Mouse (Mus musculus) midbrain, embryonic 10.5 days (tissue): ENCODE measurements around the gene Olfr498. TPM values are rescaled to one million over a fixed set of nuclear protein-coding genes. Genes with fewer than 3 reads are reported as not detected.

Experiments used
- DNase-seq: peaks from one replicate; pipeline ENCODE4 v3.0.0-alpha.2; 2017; ENCODE audit warnings: low spot score
- H3K27ac ChIP-seq: fragments of 300-500 bp; sonication (generic); replicated peaks from 2 replicates; pipeline ENCODE4 v1.5.1; 2016; ENCODE audit warnings: mild to moderate bottlenecking
- H3K27me3 ChIP-seq: fragments of 300-500 bp; sonication (generic); 2 replicates; pipeline ENCODE4 v1.6.1; 2016; ENCODE audit warnings: low read depth, mild to moderate bottlenecking; ENCODE audit not compliant: poor library complexity, severe bottlenecking
- H3K36me3 ChIP-seq: fragments of 300-500 bp; sonication (generic); 2 replicates; pipeline ENCODE4 v1.6.1; 2016; ENCODE audit warnings: mild to moderate bottlenecking, moderate library complexity
- H3K4me1 ChIP-seq: fragments of 300-500 bp; sonication (generic); 2 replicates; pipeline ENCODE4 v1.6.1; 2016
- H3K4me3 ChIP-seq: fragments of 300-500 bp; sonication (generic); 2 replicates; pipeline ENCODE4 v1.5.1; 2016; ENCODE audit warnings: mild to moderate bottlenecking, moderate library complexity
- H3K9me3 ChIP-seq: fragments of 300-500 bp; sonication (generic); replicated peaks from 2 replicates; pipeline ENCODE4 v1.6.1; 2016; ENCODE audit warnings: mild to moderate bottlenecking
- WGBS: fragments of 180-500 bp; shearing (Covaris S2); methylation state at CpG from one replicate; pipeline ENCODE4 v1.1.7; 2016; 5-methylcytosine and 5-hydroxymethylcytosine counted together
- polyA plus RNA-seq: library from polyadenylated mRNA; unstranded; fragments of >200 nt; fragmentation: Nextera tagmentation; extraction: Ambion mirVana; gene quantifications from 2 replicates; pipeline ENCODE4 v1.2.1, GENCODE M21; 2016

Gene Olfr498
- polyA plus RNA-seq = not detected in 2 replicates

GRCm38 (mm10) chr7:108465026-108465425 lies at the start of gene Olfr498:
TSS of gene Olfr498 (plus strand) at chr7:108465326.
- H3K27me3 ChIP-seq = no peaks in the 10 kb centered on the region
- 94% methylated on average over 1 of the region's 1 CpGs for WGBS
- H3K27ac ChIP-seq = no peak within 1 kb of the TSS
- no peak within 1 kb of the TSS for H3K4me3 ChIP-seq
- no peaks in the 10 kb centered on the region for H3K36me3 ChIP-seq
- H3K4me1 ChIP-seq = no peaks in the 10 kb centered on the region
- no peaks in the 10 kb centered on the region for H3K9me3 ChIP-seq
- DNase-seq = no peak

- 82% methylated on average over 2 of the region's 2 CpGs for WGBS
- no peak within 1 kb of the TSS for H3K4me3 ChIP-seq
- H3K9me3 ChIP-seq = no peaks in the 10 kb centered on the region
- no peak for DNase-seq
- H3K4me1 ChIP-seq = no peaks in the 10 kb centered on the region
- no peaks in the 10 kb centered on the region for H3K36me3 ChIP-seq
- no peak within 1 kb of the TSS for H3K27ac ChIP-seq
- H3K27me3 ChIP-seq = no peaks in the 10 kb centered on the region
Measured at GRCm38 (mm10) chr7:108420121-108420520, 45.0 kb upstream of the Olfr498 start, which contains the start of gene Olfr497. TSS of gene Olfr497 (plus strand) at chr7:108420421.

Other genes with a start within 250 kb of the Olfr498 start
- not detected in 2 replicates for gene Olfr488, start 207.0 kb upstream of the Olfr498 start, polyA plus RNA-seq
- gene Olfr490, start 176.4 kb upstream of the Olfr498 start, polyA plus RNA-seq = not detected in 2 replicates
- gene Olfr491, start 151.9 kb upstream of the Olfr498 start, polyA plus RNA-seq = not detected in 2 replicates
- gene Olfr492, start 141.7 kb upstream of the Olfr498 start, polyA plus RNA-seq = not detected in 2 replicates
- not detected in 2 replicates for gene Olfr493, start 118.3 kb upstream of the Olfr498 start, polyA plus RNA-seq
- gene Olfr494, start 100.0 kb upstream of the Olfr498 start, polyA plus RNA-seq = not detected in 2 replicates
- not detected in 2 replicates for gene Olfr495, start 72.2 kb upstream of the Olfr498 start, polyA plus RNA-seq
- not detected in 2 replicates for gene Olfr497, start 44.9 kb upstream of the Olfr498 start, polyA plus RNA-seq
- not detected in 2 replicates for gene Olfr502, start 59.7 kb downstream of the Olfr498 start, polyA plus RNA-seq
- gene Olfr503, start 79.2 kb downstream of the Olfr498 start, polyA plus RNA-seq = not detected in 2 replicates
- not detected in 2 replicates for gene Olfr504, start 100.5 kb downstream of the Olfr498 start, polyA plus RNA-seq
- not detected in 2 replicates for gene Olfr506, start 145.5 kb downstream of the Olfr498 start, polyA plus RNA-seq
- gene Olfr507, start 156.5 kb downstream of the Olfr498 start, polyA plus RNA-seq = not detected in 2 replicates
- gene Olfr508, start 164.7 kb downstream of the Olfr498 start, polyA plus RNA-seq = not detected in 2 replicates
- gene Olfr509, start 186.6 kb downstream of the Olfr498 start, polyA plus RNA-seq = not detected in 2 replicates
- not detected in 2 replicates for gene Olfr510, start 201.1 kb downstream of the Olfr498 start, polyA plus RNA-seq
- gene Olfr512, start 248.0 kb downstream of the Olfr498 start, polyA plus RNA-seq = not detected in 2 replicates